Mouse (Mus musculus): ENCODE data around the gene Unc45b. TPM values are rescaled to one million over a fixed set of nuclear protein-coding genes. Genes with fewer than 3 reads are reported as not detected.

Gene Unc45b
- polyA plus RNA-seq, 1 experiment: 2.5 TPM

- TF ChIP-seq CTCF (IDR thresholded peaks at IDR 0.05; ENCODE audit: control insufficient read depth, insufficient read depth, low read length): no peak
- Histone ChIP-seq H3K4me3 (replicated peaks; ENCODE audit: control insufficient read depth, low read depth, low read length) (no peak overlapping the region), H3K27ac (ENCODE audit: control insufficient read depth, insufficient read depth, low read depth, low read length, poor library complexity) (no peak overlapping the region), H3K4me1 (ENCODE audit: control insufficient read depth, insufficient read depth, low read length) (no peaks in the 10 kb centered on the region)
- WGBS: 91% methylated on average over 20 of the region's 20 CpGs
Measured at GRCm38 (mm10) chr11:82901606-82902310, 8.6 kb upstream of the Unc45b start.

DNA sequence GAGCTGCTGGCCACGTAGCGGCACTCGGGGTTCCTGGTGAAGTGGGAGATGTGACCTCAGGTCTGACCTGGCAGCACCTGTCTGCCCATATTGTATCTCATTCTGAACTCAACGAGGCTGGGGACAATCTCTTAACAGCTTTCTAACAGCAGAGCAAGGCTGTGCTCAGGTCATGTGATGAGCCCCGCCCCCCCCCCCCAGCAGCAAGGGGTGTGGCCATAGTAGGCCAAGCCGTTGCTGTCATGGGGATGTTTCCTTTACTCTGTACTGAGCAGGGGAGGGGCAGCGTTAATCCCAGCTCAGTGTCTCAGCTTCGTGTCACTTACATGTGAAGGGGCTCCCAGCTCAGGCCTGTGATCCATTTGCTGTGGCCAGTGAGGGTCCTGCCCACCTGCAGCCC is 5.4 kb upstream of the Unc45b start:
- WGBS: 52% methylated on average over 8 of the region's 8 CpGs

DNA sequence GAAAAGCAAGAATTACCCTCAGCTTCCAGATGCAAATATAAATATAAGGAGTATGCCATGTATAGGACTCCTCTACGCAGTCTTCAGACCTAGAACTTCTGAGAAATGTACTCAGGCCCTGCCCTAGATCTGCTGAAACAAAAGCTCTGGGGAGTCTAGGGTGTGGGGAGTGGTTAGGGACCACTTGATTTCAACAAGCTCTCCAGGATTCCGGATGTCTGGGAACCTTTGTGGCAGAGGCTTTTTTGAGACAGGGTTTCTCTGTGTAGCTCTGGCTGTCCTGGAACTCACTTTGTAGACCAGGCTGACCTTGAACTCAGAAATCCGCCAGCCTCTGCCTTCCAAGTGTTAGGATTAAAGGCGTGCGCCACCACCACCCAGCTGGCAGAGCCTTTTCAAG is 4.5 kb upstream of the Unc45b start:
- 86% methylated on average over 5 of the region's 5 CpGs for WGBS
- TF ChIP-seq POLR2A (IDR thresholded peaks at IDR 0.05; ENCODE audit: borderline replicate concordance, control insufficient read depth, low read depth, low read length) (no peak), CTCF (IDR thresholded peaks at IDR 0.05; ENCODE audit: control insufficient read depth, insufficient read depth, low read length) (no peak)
- H3K4me1 ChIP-seq (ENCODE audit: control insufficient read depth, insufficient read depth, low read length): no peaks in the 10 kb centered on the region; the same call in 1 of the 2 replicates
- H3K27ac ChIP-seq (ENCODE audit: control insufficient read depth, insufficient read depth, low read depth, low read length, poor library complexity): no peak overlapping the region
- no peak overlapping the region for H3K4me3 ChIP-seq (replicated peaks; ENCODE audit: control insufficient read depth, low read depth, low read length)

More for the DNA sequence above, 5.4 kb upstream of the Unc45b start:
- H3K4me1 ChIP-seq (ENCODE audit: control insufficient read depth, insufficient read depth, low read length): no peaks in the 10 kb centered on the region; the same call in 1 of the 2 replicates
- no peak overlapping the region for H3K27ac ChIP-seq (ENCODE audit: control insufficient read depth, insufficient read depth, low read depth, low read length, poor library complexity)
- no peak overlapping the region for H3K4me3 ChIP-seq (replicated peaks; ENCODE audit: control insufficient read depth, low read depth, low read length)
- TF ChIP-seq POLR2A (IDR thresholded peaks at IDR 0.05; ENCODE audit: borderline replicate concordance, control insufficient read depth, low read depth, low read length): no peak
- no peak for TF ChIP-seq CTCF (IDR thresholded peaks at IDR 0.05; ENCODE audit: control insufficient read depth, insufficient read depth, low read length)

GRCm38 (mm10) chr11:82907651-82908607 is 2.4 kb upstream of the Unc45b start, which contains the start of gene Nle1:
TSS of gene Nle1 (minus strand) at chr11:82908411.
- H3K4me1 ChIP-seq (ENCODE audit: control insufficient read depth, insufficient read depth, low read length): no peaks in the 10 kb centered on the region; the same call in 1 of the 2 replicates
- H3K4me3 ChIP-seq (replicated peaks; ENCODE audit: control insufficient read depth, low read depth, low read length): peak within 1 kb of the TSS; percentile 91
- 1% methylated on average over 73 of the region's 73 CpGs for WGBS
- H3K27ac ChIP-seq (ENCODE audit: control insufficient read depth, insufficient read depth, low read depth, low read length, poor library complexity): no peak within 1 kb of the TSS
- peak; percentile 89 for TF ChIP-seq CTCF (IDR thresholded peaks at IDR 0.05; ENCODE audit: control insufficient read depth, insufficient read depth, low read length)
- TF ChIP-seq POLR2A (IDR thresholded peaks at IDR 0.05; ENCODE audit: borderline replicate concordance, control insufficient read depth, low read depth, low read length): peak; percentile 32; the same call in 1 of the 2 replicates

- H3K27ac ChIP-seq (ENCODE audit: control insufficient read depth, insufficient read depth, low read depth, low read length, poor library complexity): no peak overlapping the region
- 51% methylated on average over 10 of the region's 10 CpGs for WGBS
- H3K4me1 ChIP-seq (ENCODE audit: control insufficient read depth, insufficient read depth, low read length): no peaks in the 10 kb centered on the region; the same call in 1 of the 2 replicates
- TF ChIP-seq POLR2A (IDR thresholded peaks at IDR 0.05; ENCODE audit: borderline replicate concordance, control insufficient read depth, low read depth, low read length) (no peak), CTCF (IDR thresholded peaks at IDR 0.05; ENCODE audit: control insufficient read depth, insufficient read depth, low read length) (no peak)
- peak overlapping the region; percentile 27 for H3K4me3 ChIP-seq (replicated peaks; ENCODE audit: control insufficient read depth, low read depth, low read length)
Measured at GRCm38 (mm10) chr11:82908608-82908989, 1.8 kb upstream of the Unc45b start.

GRCm38 (mm10) chr11:82910679-82911389 is 484 bp downstream of the Unc45b start:
- Histone ChIP-seq H3K4me1 (ENCODE audit: control insufficient read depth, insufficient read depth, low read length) (no peaks in the 10 kb centered on the region; the same call in 1 of the 2 replicates), H3K4me3 (replicated peaks; ENCODE audit: control insufficient read depth, low read depth, low read length) (no peak overlapping the region), H3K27ac (ENCODE audit: control insufficient read depth, insufficient read depth, low read depth, low read length, poor library complexity) (no peak overlapping the region)
- TF ChIP-seq CTCF (IDR thresholded peaks at IDR 0.05; ENCODE audit: control insufficient read depth, insufficient read depth, low read length) (no peak), POLR2A (IDR thresholded peaks at IDR 0.05; ENCODE audit: borderline replicate concordance, control insufficient read depth, low read depth, low read length) (no peak)
- 79% methylated on average over 11 of the region's 11 CpGs for WGBS

GRCm38 (mm10) chr11:82914711-82915352 is 4.5 kb downstream of the Unc45b start:
- H3K4me3 ChIP-seq (replicated peaks; ENCODE audit: control insufficient read depth, low read depth, low read length): no peak overlapping the region
- WGBS: 5% methylated on average over 16 of the region's 16 CpGs
- no peaks in the 10 kb centered on the region for H3K4me1 ChIP-seq (ENCODE audit: control insufficient read depth, insufficient read depth, low read length)
- no peak for TF ChIP-seq POLR2A (IDR thresholded peaks at IDR 0.05; ENCODE audit: borderline replicate concordance, control insufficient read depth, low read depth, low read length)
- peak; percentile 99 for TF ChIP-seq CTCF (IDR thresholded peaks at IDR 0.05; ENCODE audit: control insufficient read depth, insufficient read depth, low read length)
- no peak overlapping the region for H3K27ac ChIP-seq (ENCODE audit: control insufficient read depth, insufficient read depth, low read depth, low read length, poor library complexity)

Data from bone marrow, adult 2 months (tissue).